Mouse (Mus musculus) neural tube, embryonic 12.5 days (tissue): ENCODE data around the gene Rtel1. TPM values are rescaled to one million over a fixed set of nuclear protein-coding genes. Genes with fewer than 3 reads are reported as not detected.

Experiments
- ATAC-seq: fragments of 200-750 bp; cut with Nextera tagmentation; 2 replicates; pipeline ENCODE4 v1.8.0; 2017; ENCODE audit warnings: low read depth, mild to moderate bottlenecking, moderate TSS enrichment, moderate library complexity; ENCODE audit not compliant: low FRiP score
- H3K27ac ChIP-seq: fragments of 300-500 bp; sonication (generic); 2 replicates; pipeline ENCODE4 v1.5.1; 2016
- H3K27me3 ChIP-seq: fragments of 300-500 bp; sonication (generic); replicated peaks from 2 replicates; pipeline ENCODE4 v1.6.1; 2016; ENCODE audit warnings: mild to moderate bottlenecking
- H3K36me3 ChIP-seq: fragments of 300-500 bp; sonication (generic); 2 replicates; pipeline ENCODE4 v1.6.1; 2016; ENCODE audit warnings: mild to moderate bottlenecking
- H3K4me1 ChIP-seq: fragments of 300-500 bp; sonication (generic); 2 replicates; pipeline ENCODE4 v1.6.1; 2016
- H3K4me2 ChIP-seq: fragments of 300-500 bp; sonication (generic); replicated peaks from 2 replicates; pipeline ENCODE4 v1.6.1; 2016; ENCODE audit warnings: mild to moderate bottlenecking
- H3K4me3 ChIP-seq: fragments of 300-500 bp; sonication (generic); 2 replicates; pipeline ENCODE4 v1.5.1; 2016
- H3K9ac ChIP-seq: fragments of 300-500 bp; sonication (generic); 2 replicates; pipeline ENCODE4 v1.6.1; 2016; ENCODE audit warnings: mild to moderate bottlenecking
- H3K9me3 ChIP-seq: fragments of 300-500 bp; sonication (generic); 2 replicates; pipeline ENCODE4 v1.6.1; 2016; ENCODE audit warnings: mild to moderate bottlenecking
- WGBS: fragments of 180-500 bp; shearing (Covaris S2); methylation state at CpG from one replicate; pipeline ENCODE4 v1.1.7; 2016; 5-methylcytosine and 5-hydroxymethylcytosine counted together
- polyA plus RNA-seq: library from polyadenylated mRNA; unstranded; fragments of >200 nt; fragmentation: Nextera tagmentation; extraction: Ambion mirVana; gene quantifications from 2 replicates; pipeline ENCODE4 v1.2.1, GENCODE M21; 2016

Rtel1 gene
- polyA plus RNA-seq, 1 experiment from 2014 or later, result 49.0 TPM

GRCm38 (mm10) chr2:181302041-181302440, 17.5 kb upstream of the Rtel1 start:
- no peaks in the 10 kb centered on the region for H3K4me1 ChIP-seq
- no peak overlapping the region for H3K27ac ChIP-seq
- H3K4me2 ChIP-seq, result no peak overlapping the region
- no peak overlapping the region for H3K4me3 ChIP-seq
- H3K36me3 ChIP-seq, result peaks cover 38% of the 10 kb centered on the region
- no peak for ATAC-seq
- peaks cover 14% of the 10 kb centered on the region for H3K27me3 ChIP-seq
- no peak overlapping the region for H3K9ac ChIP-seq
- 29% methylated on average over 3 of the region's 3 CpGs for WGBS
- no peaks in the 10 kb centered on the region for H3K9me3 ChIP-seq

GRCm38 (mm10) chr2:181304944-181305343, 14.6 kb upstream of the Rtel1 start:
- H3K9ac ChIP-seq, result no peak overlapping the region
- no peak overlapping the region for H3K4me3 ChIP-seq
- H3K27me3 ChIP-seq, result peaks cover 27% of the 10 kb centered on the region
- H3K4me2 ChIP-seq, result no peak overlapping the region
- WGBS, result 88% methylated on average over 1 of the region's 1 CpGs
- no peak overlapping the region for H3K27ac ChIP-seq
- no peak for ATAC-seq
- no peaks in the 10 kb centered on the region for H3K4me1 ChIP-seq
- no peaks in the 10 kb centered on the region for H3K9me3 ChIP-seq
- peaks cover 55% of the 10 kb centered on the region for H3K36me3 ChIP-seq

GRCm38 (mm10) chr2:181307144-181307804, 12.3 kb upstream of the Rtel1 start:
- Histone ChIP-seq H3K27me3 (peaks cover 28% of the 10 kb centered on the region), H3K4me2 (peak overlapping the region; percentile 28), H3K9ac (no peak overlapping the region), H3K36me3 (peaks cover 38% of the 10 kb centered on the region), H3K4me3 (no peak overlapping the region), H3K9me3 (no peaks in the 10 kb centered on the region), H3K4me1 (peaks cover 6% of the 10 kb centered on the region; the same call in 1 of the 2 replicates), H3K27ac (no peak overlapping the region)
- peak; percentile 44; the same call in 1 of the 2 replicates for ATAC-seq
- WGBS, result 12% methylated on average over 30 of the region's 30 CpGs

- peak overlapping the region; percentile 63 for H3K4me2 ChIP-seq
- H3K27me3 ChIP-seq, result peaks cover 31% of the 10 kb centered on the region
- H3K9ac ChIP-seq, result peak overlapping the region; percentile 77
Measured at GRCm38 (mm10) chr2:181312435-181312834, 7.1 kb upstream of the Rtel1 start.

GRCm38 (mm10) chr2:181313006-181313343, 6.6 kb upstream of the Rtel1 start:
- WGBS, result 19% methylated on average over 5 of the region's 5 CpGs
- H3K4me2 ChIP-seq, result peak overlapping the region; percentile 63
- peaks cover 26% of the 10 kb centered on the region for H3K27me3 ChIP-seq
- no peak overlapping the region for H3K27ac ChIP-seq
- H3K4me1 ChIP-seq, result peaks cover 13% of the 10 kb centered on the region; the same call in 1 of the 2 replicates
- no peak for ATAC-seq
- H3K4me3 ChIP-seq, result peak overlapping the region; percentile 67
- peaks cover 10% of the 10 kb centered on the region for H3K36me3 ChIP-seq
- no peaks in the 10 kb centered on the region for H3K9me3 ChIP-seq
- H3K9ac ChIP-seq, result peak overlapping the region; percentile 77

More at GRCm38 (mm10) chr2:181312435-181312834, 7.1 kb upstream of the Rtel1 start:
- Histone ChIP-seq H3K36me3 (peaks cover 15% of the 10 kb centered on the region), H3K4me3 (peak overlapping the region; percentile 67), H3K27ac (no peak overlapping the region), H3K4me1 (peaks cover 13% of the 10 kb centered on the region; the same call in 1 of the 2 replicates), H3K9me3 (no peaks in the 10 kb centered on the region)
- 66% methylated on average over 3 of the region's 3 CpGs for WGBS
- no peak for ATAC-seq

GRCm38 (mm10) chr2:181313344-181314079, 6.0 kb upstream of the Rtel1 start:
- H3K9ac ChIP-seq, result peak overlapping the region; percentile 77
- peak overlapping the region; percentile 67 for H3K4me3 ChIP-seq
- peak overlapping the region; percentile 63 for H3K4me2 ChIP-seq
- no peaks in the 10 kb centered on the region for H3K9me3 ChIP-seq
- peak; percentile 84 for ATAC-seq
- H3K27me3 ChIP-seq, result peaks cover 22% of the 10 kb centered on the region
- peak overlapping the region; percentile 62 for H3K27ac ChIP-seq
- H3K4me1 ChIP-seq, result peaks cover 13% of the 10 kb centered on the region; the same call in 1 of the 2 replicates
- peaks cover 7% of the 10 kb centered on the region for H3K36me3 ChIP-seq
- WGBS, result 2% methylated on average over 35 of the region's 35 CpGs

GRCm38 (mm10) chr2:181314080-181314810, 5.3 kb upstream of the Rtel1 start, which contains the start of gene Stmn3:
TSS of gene Stmn3 (minus strand) at chr2:181314500.
- Histone ChIP-seq H3K4me3 (peak within 1 kb of the TSS; percentile 67), H3K9ac (peak within 1 kb of the TSS; percentile 77), H3K36me3 (no peaks in the 10 kb centered on the region), H3K4me1 (peaks cover 13% of the 10 kb centered on the region; the same call in 1 of the 2 replicates), H3K27me3 (peaks cover 21% of the 10 kb centered on the region), H3K4me2 (peak within 1 kb of the TSS; percentile 63), H3K27ac (peak within 1 kb of the TSS; percentile 62), H3K9me3 (no peaks in the 10 kb centered on the region)
- WGBS, result 4% methylated on average over 23 of the region's 23 CpGs
- ATAC-seq, result peak; percentile 86

- peak overlapping the region; percentile 73 for H3K4me2 ChIP-seq
- no peaks in the 10 kb centered on the region for H3K9me3 ChIP-seq
- peak overlapping the region; percentile 55 for H3K4me3 ChIP-seq
- H3K4me1 ChIP-seq, result peaks cover 7% of the 10 kb centered on the region
- peaks cover 32% of the 10 kb centered on the region for H3K36me3 ChIP-seq
- H3K9ac ChIP-seq, result peak overlapping the region; percentile 55
- H3K27me3 ChIP-seq, result peaks cover 7% of the 10 kb centered on the region; the same call in 1 of the 2 replicates
- WGBS, result 13% methylated on average over 7 of the region's 7 CpGs
- ATAC-seq, result peak; percentile 8; the same call in 1 of the 2 replicates
- H3K27ac ChIP-seq, result no peak overlapping the region
Measured at GRCm38 (mm10) chr2:181320103-181320499, 562 bp downstream of the Rtel1 start.

- ATAC-seq, result no peak
- no peak overlapping the region for H3K4me3 ChIP-seq
Measured at GRCm38 (mm10) chr2:181322136-181322535, 2.6 kb downstream of the Rtel1 start.

GRCm38 (mm10) chr2:181326098-181326497, 6.6 kb downstream of the Rtel1 start:
- H3K9ac ChIP-seq, result no peak overlapping the region
- no peaks in the 10 kb centered on the region for H3K9me3 ChIP-seq
- no peak overlapping the region for H3K4me2 ChIP-seq
- H3K27me3 ChIP-seq, result no peaks in the 10 kb centered on the region
- H3K27ac ChIP-seq, result no peak overlapping the region
- H3K36me3 ChIP-seq, result peaks cover 80% of the 10 kb centered on the region
- no peak overlapping the region for H3K4me3 ChIP-seq
- 90% methylated on average over 2 of the region's 2 CpGs for WGBS
- no peak for ATAC-seq
- no peaks in the 10 kb centered on the region for H3K4me1 ChIP-seq

More at GRCm38 (mm10) chr2:181322136-181322535, 2.6 kb downstream of the Rtel1 start:
- peaks cover 7% of the 10 kb centered on the region for H3K4me1 ChIP-seq
- no peak overlapping the region for H3K27ac ChIP-seq
- H3K36me3 ChIP-seq, result peaks cover 52% of the 10 kb centered on the region
- H3K9ac ChIP-seq, result no peak overlapping the region
- H3K4me2 ChIP-seq, result no peak overlapping the region
- WGBS, result 69% methylated on average over 5 of the region's 5 CpGs
- no peaks in the 10 kb centered on the region for H3K27me3 ChIP-seq
- no peaks in the 10 kb centered on the region for H3K9me3 ChIP-seq

- no peak overlapping the region for H3K4me3 ChIP-seq
Measured at GRCm38 (mm10) chr2:181332542-181332941, 13.0 kb downstream of the Rtel1 start.

GRCm38 (mm10) chr2:181334023-181334422, 14.5 kb downstream of the Rtel1 start:
- 68% methylated on average over 3 of the region's 3 CpGs for WGBS
- Histone ChIP-seq H3K9me3 (no peaks in the 10 kb centered on the region), H3K4me3 (no peak overlapping the region), H3K36me3 (peaks cover 63% of the 10 kb centered on the region), H3K9ac (no peak overlapping the region), H3K4me2 (no peak overlapping the region), H3K27me3 (no peaks in the 10 kb centered on the region), H3K27ac (no peak overlapping the region), H3K4me1 (no peaks in the 10 kb centered on the region)
- no peak for ATAC-seq

More at GRCm38 (mm10) chr2:181332542-181332941, 13.0 kb downstream of the Rtel1 start:
- Histone ChIP-seq H3K4me2 (no peak overlapping the region), H3K27ac (no peak overlapping the region), H3K36me3 (peaks cover 67% of the 10 kb centered on the region), H3K27me3 (no peaks in the 10 kb centered on the region), H3K9ac (no peak overlapping the region), H3K9me3 (no peaks in the 10 kb centered on the region), H3K4me1 (no peaks in the 10 kb centered on the region)
- ATAC-seq, result no peak
